Mouse (Mus musculus): ENCODE measurements around the gene Ttc7b.

- TF ChIP-seq CTCF (IDR thresholded peaks at IDR 0.05; ENCODE audit: borderline replicate concordance, extremely low read depth, insufficient read depth, insufficient read length) (no peak), POLR2A (IDR thresholded peaks at IDR 0.05; ENCODE audit: borderline replicate concordance, extremely low read depth, insufficient read depth, insufficient read length, poor library complexity, severe bottlenecking) (no peak)
Measured at GRCm38 (mm10) chr12:100480642-100481442, 39.8 kb downstream of the Ttc7b start.

Data from brain, embryonic 14.5 days (tissue).